Mouse (Mus musculus): ENCODE measurements around the gene Ttc7b.

- TF ChIP-seq POLR2AphosphoS2 (IDR thresholded peaks at IDR 0.05; ENCODE audit: insufficient read length, low read depth) (no peak), MYOG (IDR thresholded peaks at IDR 0.05; ENCODE audit: control insufficient read depth in 1 of 3, insufficient read depth in 1 of 3, insufficient read length in 2 of 3, low read depth in 2 of 3) (no peak), TCF3 (IDR thresholded peaks at IDR 0.05; ENCODE audit: insufficient read length, low read depth) (no peak), POLR2A (IDR thresholded peaks at IDR 0.05; ENCODE audit: insufficient read length, low read depth) (no peak), USF1 (IDR thresholded peaks at IDR 0.05; ENCODE audit: low read depth) (no peak)
These were observed 38.4 kb downstream of the Ttc7b start for GRCm38 (mm10) chr12:100482255-100482654.
